Mouse (Mus musculus) T-helper 1 cell (primary cell): Measurements from ENCODE around the gene Pdlim3.
"Not testable (repeated sequence)": the region's sequence is repeated elsewhere in the genome, so short reads cannot be mapped to it uniquely, and the experiment has no call there.

Source experiments
- in situ Hi-C: fragments of 300-600 bp; cut with MboI, MseI; formaldehyde crosslinking; loops from one replicate; pipeline ENCODE4 v1.15.1; 2025; ENCODE audit warnings: high pct_unique_total_duplicates

Gene Pdlim3

GRCm38 (mm10) chr8:45885202-45885685 is at the start of gene Pdlim3:
Pdlim3 (plus strand) TSS chr8:45885461.
- in situ Hi-C loops = no loop called here

GRCm38 (mm10) chr8:45843306-45843705 is 42.0 kb upstream of the Pdlim3 start:
- in situ Hi-C loops = no loop called here

GRCm38 (mm10) chr8:45844097-45844885 is 41.0 kb upstream of the Pdlim3 start:
- in situ Hi-C loops = no loop called here

GRCm38 (mm10) chr8:45844911-45845481 is 40.3 kb upstream of the Pdlim3 start:
- in situ Hi-C loops = no loop called here

GRCm38 (mm10) chr8:45845906-45846305 is 39.4 kb upstream of the Pdlim3 start:
- in situ Hi-C loops = no loop called here

GRCm38 (mm10) chr8:45855118-45855517 is 30.1 kb upstream of the Pdlim3 start:
- in situ Hi-C loops = no loop called here

- in situ Hi-C loops = no loop called here
These were observed 27.5 kb upstream of the Pdlim3 start for GRCm38 (mm10) chr8:45857734-45858133.

GRCm38 (mm10) chr8:45858391-45858790 is 26.9 kb upstream of the Pdlim3 start:
- in situ Hi-C loops = no loop called here

- in situ Hi-C loops = not testable (repeated sequence)
These were observed 13.7 kb upstream of the Pdlim3 start for GRCm38 (mm10) chr8:45871587-45871986.

- in situ Hi-C loops = no loop called here
These were observed 13.2 kb upstream of the Pdlim3 start for GRCm38 (mm10) chr8:45872077-45872476.

- in situ Hi-C loops = no loop called here
These were observed 10.2 kb upstream of the Pdlim3 start for GRCm38 (mm10) chr8:45874945-45875626.

- in situ Hi-C loops = no loop called here
These were observed 8.9 kb upstream of the Pdlim3 start for GRCm38 (mm10) chr8:45876397-45876796.

GRCm38 (mm10) chr8:45877680-45878079 is 7.6 kb upstream of the Pdlim3 start:
- in situ Hi-C loops = no loop called here

- in situ Hi-C loops = no loop called here
These were observed 4.8 kb upstream of the Pdlim3 start for GRCm38 (mm10) chr8:45880457-45880856.

GRCm38 (mm10) chr8:45881726-45882125 is 3.5 kb upstream of the Pdlim3 start:
- in situ Hi-C loops = no loop called here

GRCm38 (mm10) chr8:45883793-45884192 is 1.5 kb upstream of the Pdlim3 start:
- in situ Hi-C loops = no loop called here

- in situ Hi-C loops = no loop called here
These were observed 709 bp upstream of the Pdlim3 start for GRCm38 (mm10) chr8:45884552-45884951.

- in situ Hi-C loops = no loop called here
These were observed 514 bp downstream of the Pdlim3 start for GRCm38 (mm10) chr8:45885775-45886174.

- in situ Hi-C loops = no loop called here
These were observed 4.5 kb downstream of the Pdlim3 start for GRCm38 (mm10) chr8:45889737-45890136.

GRCm38 (mm10) chr8:45896590-45896989 is 11.3 kb downstream of the Pdlim3 start:
- in situ Hi-C loops = no loop called here

GRCm38 (mm10) chr8:45899783-45900182 is 14.5 kb downstream of the Pdlim3 start:
- in situ Hi-C loops = no loop called here

- in situ Hi-C loops = no loop called here
These were observed 16.4 kb downstream of the Pdlim3 start for GRCm38 (mm10) chr8:45901626-45902025.

- in situ Hi-C loops = no loop called here
These were observed 18.4 kb downstream of the Pdlim3 start for GRCm38 (mm10) chr8:45903659-45904058.
